Mouse (Mus musculus) liver, postnatal 0 days (tissue): Measurements from ENCODE around the gene Wdr24.

ENCODE experiments used
- CTCF ChIP-seq: sonication (generic); IDR thresholded peaks from 2 replicates; pipeline ENCODE4 v1.5.1; 2016; ENCODE audit warnings: antibody characterized with exemption, low read depth
- EP300 ChIP-seq: IDR thresholded peaks from 2 replicates; pipeline ENCODE4 v1.6.1; 2016; ENCODE audit warnings: antibody characterized with exemption, low read depth, mild to moderate bottlenecking

DNA sequence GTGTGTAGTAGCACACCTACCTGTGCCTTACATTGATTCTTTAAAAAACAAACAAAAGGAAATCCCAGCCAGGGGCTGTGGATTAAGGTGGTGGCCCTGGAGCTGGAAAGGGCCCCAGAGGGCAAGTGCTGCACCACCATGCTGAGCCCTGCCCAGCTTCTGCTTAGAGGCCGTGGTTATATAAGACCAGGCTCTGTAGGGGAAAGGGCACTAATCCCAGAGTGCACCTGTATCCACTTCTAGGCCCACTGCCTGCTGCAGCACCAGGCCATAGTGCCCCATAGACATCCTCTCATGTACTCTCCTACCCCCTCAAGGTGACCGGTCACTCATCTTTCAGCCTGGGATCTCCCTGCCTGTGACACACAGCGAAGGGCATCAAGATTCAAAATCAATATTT, 42.7 kb downstream of the Wdr24 start:
- TF ChIP-seq CTCF, result no peak
- no peak for TF ChIP-seq EP300
